9 mouse cellular contexts compared by ENCODE assay signal in the genomic region with DNA sequence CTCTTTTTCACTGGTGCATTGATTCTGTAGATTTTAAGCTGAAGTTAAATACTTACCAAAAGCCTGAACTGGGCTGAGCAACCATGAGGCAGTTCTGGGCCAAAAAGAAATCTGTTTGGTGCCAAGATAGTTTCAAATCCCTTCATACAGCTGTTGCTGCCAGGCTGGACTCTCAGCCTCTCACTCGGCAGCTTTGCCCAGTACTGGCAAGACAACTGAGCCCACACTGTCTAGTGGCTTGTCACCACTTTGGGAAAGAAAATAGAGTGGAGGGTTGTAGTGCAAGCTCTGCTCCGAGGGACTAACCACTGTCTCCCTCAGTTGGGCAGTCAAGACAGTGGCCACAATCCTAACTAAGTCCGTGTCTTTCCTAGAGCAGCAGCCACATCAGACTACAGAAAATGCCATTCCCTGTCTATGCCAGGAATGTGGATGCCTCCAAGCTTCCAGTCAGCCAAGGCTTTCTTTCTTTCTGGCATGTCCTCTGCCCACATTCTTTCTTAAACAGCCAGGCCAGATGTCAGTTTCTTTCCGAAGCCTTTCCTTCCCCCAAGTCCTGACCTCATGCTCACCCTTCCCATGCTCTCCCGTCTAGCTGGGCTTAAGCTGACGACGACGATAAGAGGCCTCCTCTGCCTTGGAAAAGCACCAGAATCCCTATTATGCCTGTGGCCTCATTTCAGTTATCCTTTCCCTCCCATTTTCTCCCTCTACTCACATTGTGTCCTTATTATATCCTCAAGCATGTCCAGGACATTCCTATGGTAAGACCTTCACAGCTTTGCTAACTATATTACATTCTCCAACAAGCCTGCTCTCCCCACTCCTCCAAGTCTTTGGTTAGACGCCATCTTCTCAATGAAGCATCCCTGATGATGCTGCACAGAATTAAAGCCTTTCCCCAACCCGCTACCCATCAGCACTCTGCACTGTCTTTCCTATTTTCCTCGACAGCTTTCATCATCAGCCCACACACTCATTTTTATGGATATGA. TPM values are rescaled to one million over a fixed set of nuclear protein-coding genes. Genes with fewer than 3 reads are reported as not detected.
DNase-seq lines count a peak whose midpoint lies in the region; ATAC-seq and TF ChIP-seq lines count a peak whose summit lies in the region.
"Had no signal": no experiment of that assay in that cellular context is flagged by ENCODE, and none has a peak within 500 bp of the region (broad histone marks: within the 10 kb centered on the region; RNA-seq: fewer than 3 reads in every experiment).

No protein-coding gene starts in this region.

- H3ac ChIP-seq in C2C12 (ENCODE audit: control insufficient read depth, insufficient read length, low read depth): no peak overlapping the region

- peaks cover 2% of the 10 kb centered on the region for H3K79me3 ChIP-seq in C2C12 (ENCODE audit: low read depth)

- peak overlapping the region; percentile 67 for H3K27ac ChIP-seq in kidney, embryonic 15.5 days
- peak overlapping the region; percentile 68 for H3K27ac ChIP-seq in hindbrain, embryonic 15.5 days (replicated peaks)
- peak overlapping the region; percentile 1; the same call in 1 of the 2 replicates for H3K27ac ChIP-seq in stomach, embryonic 14.5 days (ENCODE audit: low read length)
- H3K27ac ChIP-seq: neural tube, embryonic 12.5 days had no signal

- H3K9ac ChIP-seq in kidney, embryonic 15.5 days: no peak overlapping the region
- no peak overlapping the region for H3K9ac ChIP-seq in hindbrain, embryonic 15.5 days
- no peak overlapping the region for H3K9ac ChIP-seq in stomach, embryonic 14.5 days (replicated peaks; ENCODE audit: low read depth, low read length)
- H3K9ac ChIP-seq: neural tube, embryonic 12.5 days had no signal

- peaks cover 32% of the 10 kb centered on the region for H3K79me2 ChIP-seq in C2C12 (ENCODE audit: control insufficient read depth, insufficient read depth)

- H3K36me3 ChIP-seq in kidney, embryonic 15.5 days: no peaks in the 10 kb centered on the region
- no peaks in the 10 kb centered on the region for H3K36me3 ChIP-seq in C2C12 (ENCODE audit: control insufficient read depth, insufficient read depth)
- H3K36me3 ChIP-seq in hindbrain, embryonic 15.5 days: no peaks in the 10 kb centered on the region
- H3K36me3 ChIP-seq in stomach, embryonic 14.5 days (ENCODE audit: control insufficient read depth, insufficient read depth, low read length): no peaks in the 10 kb centered on the region
- H3K36me3 ChIP-seq: neural tube, embryonic 12.5 days had no signal

- H3K4me2 ChIP-seq in kidney, embryonic 15.5 days: no peak overlapping the region
- no peak overlapping the region for H3K4me2 ChIP-seq in hindbrain, embryonic 15.5 days
- H3K4me2 ChIP-seq in stomach, embryonic 14.5 days (replicated peaks; ENCODE audit: low read depth, low read length): no peak overlapping the region
- H3K4me2 ChIP-seq: neural tube, embryonic 12.5 days had no signal

- no peak for ATAC-seq in kidney, embryonic 15.5 days (replicated peaks; ENCODE audit: low FRiP score)
- peak; percentile 76 for ATAC-seq in hindbrain, embryonic 15.5 days (ENCODE audit: low FRiP score, low read depth)
- 0 out of 2 replicates have a peak, but pooled peaks have one; percentile 54 for ATAC-seq in stomach, embryonic 14.5 days (ENCODE audit: insufficient number of reproducible peaks, insufficient read depth, low FRiP score, low read depth)
- no peak for ATAC-seq in granulocyte monocyte progenitor cell, adult 5-6 weeks (replicated peaks; ENCODE audit: poor library complexity, severe bottlenecking)

- no peak for TF ChIP-seq CTCF in C2C12 (IDR thresholded peaks at IDR 0.05; ENCODE audit: control insufficient read depth, insufficient read depth, insufficient read length)

- H3K9me3 ChIP-seq in kidney, embryonic 15.5 days (replicated peaks): no peaks in the 10 kb centered on the region
- H3K9me3 ChIP-seq in hindbrain, embryonic 15.5 days: no peaks in the 10 kb centered on the region
- H3K9me3 ChIP-seq in stomach, embryonic 14.5 days (ENCODE audit: control insufficient read depth, low read depth, low read length): no peaks in the 10 kb centered on the region
- H3K9me3 ChIP-seq: neural tube, embryonic 12.5 days had no signal

- no peak for DNase-seq in kidney, adult 9 months
- DNase-seq in embryo, embryonic 10 days (ENCODE audit: low spot score): peak; percentile 64
- no peak for DNase-seq in ovary, adult 18-20 months (ENCODE audit: low spot score)

- no peak overlapping the region for H3K4me3 ChIP-seq in kidney, embryonic 15.5 days (replicated peaks)
- H3K4me3 ChIP-seq in C2C12 (ENCODE audit: insufficient read depth, poor library complexity, severe bottlenecking): no peak overlapping the region
- no peak overlapping the region for H3K4me3 ChIP-seq in hindbrain, embryonic 15.5 days
- no peak overlapping the region for H3K4me3 ChIP-seq in stomach, embryonic 14.5 days (ENCODE audit: low read depth, low read length)
- H3K4me3 ChIP-seq: neural tube, embryonic 12.5 days had no signal

- no peaks in the 10 kb centered on the region for H3K27me3 ChIP-seq in kidney, embryonic 15.5 days
- H3K27me3 ChIP-seq in C2C12 (ENCODE audit: control insufficient read depth, insufficient read depth, insufficient read length): no peaks in the 10 kb centered on the region
- no peaks in the 10 kb centered on the region for H3K27me3 ChIP-seq in hindbrain, embryonic 15.5 days
- no peaks in the 10 kb centered on the region for H3K27me3 ChIP-seq in stomach, embryonic 14.5 days (ENCODE audit: control insufficient read depth, insufficient read depth, low read length)
- H3K27me3 ChIP-seq: neural tube, embryonic 12.5 days had no signal

- H3K4me1 ChIP-seq in kidney, embryonic 15.5 days: peaks cover 22% of the 10 kb centered on the region
- peaks cover 30% of the 10 kb centered on the region for H3K4me1 ChIP-seq in hindbrain, embryonic 15.5 days (replicated peaks)
- H3K4me1 ChIP-seq in stomach, embryonic 14.5 days (ENCODE audit: control insufficient read depth, insufficient read depth, low read length): peaks cover 17% of the 10 kb centered on the region

- 60% methylated on average over 11 of the region's 11 CpGs for WGBS in kidney, embryonic 15.5 days
- WGBS in hindbrain, embryonic 15.5 days: 51% methylated on average over 11 of the region's 11 CpGs
- WGBS in stomach, embryonic 14.5 days: 42% methylated on average over 11 of the region's 11 CpGs

TF ChIP-seq in C2C12, 6 proteins besides CTCF, POLR2A, EP300 and RAD21:
- TF ChIP-seq CEBPB (IDR thresholded peaks at IDR 0.05; ENCODE audit: low read depth) (no peak), MYOD1 (IDR thresholded peaks at IDR 0.05; ENCODE audit: control insufficient read depth, insufficient read length, low read depth) (peak; percentile 49)
TF ChIP-seq in C2C12: peak in this region for 1.

RNA-seq across cellular contexts. Expression of gene Rpl27a, which starts 57.7 kb away (rescaled TPM):
- 135 and 148 TPM in 2 replicates for polyA plus RNA-seq in kidney, embryonic 15.5 days (2015; fragmentation: Nextera tagmentation; extraction: Ambion mirVana)
- polyA plus RNA-seq in C2C12 (2012; fragmentation: generic; extraction: Trizol): 1,692 TPM
- polyA plus RNA-seq in hindbrain, embryonic 15.5 days (2015; fragmentation: Nextera tagmentation; extraction: Ambion mirVana): 80.2 and 81.4 TPM in 2 replicates
- 163 and 168 TPM in 2 replicates for polyA plus RNA-seq in stomach, embryonic 14.5 days (2014; fragmentation: Nextera tagmentation; extraction: Ambion mirVana)
- 686 and 801 TPM in 2 replicates for total RNA-seq in granulocyte monocyte progenitor cell, adult 5-6 weeks (2014; fragmentation: Nextera tagmentation)
- 939 and 1,342 TPM in 2 replicates for total RNA-seq in granulocyte monocyte progenitor cell, adult 5-6 weeks (2017)

Comparison
In these comparisons a context has a peak if more than half of its experiments do, and no peak if none do; other contexts are left out.
1. ATAC-seq: peak in hindbrain, embryonic 15.5 days (single experiment) and stomach, embryonic 14.5 days (single experiment); none in kidney, embryonic 15.5 days (single experiment) and granulocyte monocyte progenitor cell, adult 5-6 weeks (single experiment).
2. H3K27ac ChIP-seq: peak in every context shown above with its lines; median percentile 68 in hindbrain, embryonic 15.5 days; 67 in kidney, embryonic 15.5 days; 1 in stomach, embryonic 14.5 days.